ENCODE assay signal across 7 mouse cellular contexts in genomic region chr1:93755291-93755610, GRCm38 (mm10). TPM values are rescaled to one million over a fixed set of nuclear protein-coding genes. Genes with fewer than 3 reads are reported as not detected.
A peak's percentile ranks its signal among the peaks of the same experiment; 100 is the strongest.
DNase-seq lines count a peak whose midpoint lies in the region; ATAC-seq and TF ChIP-seq lines count a peak whose summit lies in the region.

No protein-coding gene starts in this region.

- H3K4me3 ChIP-seq in lung, postnatal 0 days (ENCODE audit: low read depth, low read length): peak overlapping the region; percentile 97
- H3K4me3 ChIP-seq in embryonic facial prominence, embryonic 12.5 days: peak overlapping the region; percentile 97
- peak overlapping the region; percentile 98 for H3K4me3 ChIP-seq in limb, embryonic 10.5 days
- peak overlapping the region; percentile 93 for H3K4me3 ChIP-seq in small intestine, adult 2 months (ENCODE audit: low read depth, low read length)

- no peak for TF ChIP-seq CTCF in lung, postnatal 0 days (IDR thresholded peaks at IDR 0.05)
- TF ChIP-seq CTCF in small intestine, adult 2 months (IDR thresholded peaks at IDR 0.05; ENCODE audit: extremely low read depth, insufficient read length, insufficient replicate concordance, low read depth, low read length): no peak

- under 1% methylated on average over 13 of the region's 13 CpGs for WGBS in lung, postnatal 0 days
- WGBS in embryonic facial prominence, embryonic 12.5 days: under 1% methylated on average over 13 of the region's 13 CpGs
- WGBS in limb, embryonic 10.5 days: 1% methylated on average over 13 of the region's 13 CpGs
- WGBS in small intestine, adult 2 months: under 1% methylated on average over 13 of the region's 13 CpGs

- H3K9me3 ChIP-seq in lung, postnatal 0 days (ENCODE audit: low read length): no peaks in the 10 kb centered on the region
- H3K9me3 ChIP-seq in embryonic facial prominence, embryonic 12.5 days: no peaks in the 10 kb centered on the region
- no peaks in the 10 kb centered on the region for H3K9me3 ChIP-seq in limb, embryonic 10.5 days (replicated peaks)

- H3K27me3 ChIP-seq in lung, postnatal 0 days (replicated peaks; ENCODE audit: insufficient read depth, low read length): no peaks in the 10 kb centered on the region
- H3K27me3 ChIP-seq in embryonic facial prominence, embryonic 12.5 days: no peaks in the 10 kb centered on the region
- no peaks in the 10 kb centered on the region for H3K27me3 ChIP-seq in limb, embryonic 10.5 days (ENCODE audit: low read depth, poor library complexity, severe bottlenecking)
- no peaks in the 10 kb centered on the region for H3K27me3 ChIP-seq in small intestine, adult 2 months (ENCODE audit: control insufficient read depth, insufficient read depth, low read length)

- peak overlapping the region; percentile 85 for H3K4me2 ChIP-seq in lung, postnatal 0 days (replicated peaks; ENCODE audit: low read depth, low read length)
- peak overlapping the region; percentile 89 for H3K4me2 ChIP-seq in embryonic facial prominence, embryonic 12.5 days (replicated peaks)

- peak overlapping the region; percentile 91 for H3K27ac ChIP-seq in lung, postnatal 0 days (ENCODE audit: low read length)
- peak overlapping the region; percentile 89 for H3K27ac ChIP-seq in embryonic facial prominence, embryonic 12.5 days
- peak overlapping the region; percentile 94 for H3K27ac ChIP-seq in limb, embryonic 10.5 days
- peak overlapping the region; percentile 57 for H3K27ac ChIP-seq in small intestine, adult 2 months (ENCODE audit: insufficient read depth, low read depth, low read length)

- 0 out of 2 replicates have a peak, but pooled peaks cover 2% of the 10 kb centered on the region for H3K36me3 ChIP-seq in lung, postnatal 0 days (ENCODE audit: insufficient read depth, low read length)
- peaks cover 5% of the 10 kb centered on the region for H3K36me3 ChIP-seq in embryonic facial prominence, embryonic 12.5 days
- peaks cover 10% of the 10 kb centered on the region for H3K36me3 ChIP-seq in limb, embryonic 10.5 days
- H3K36me3 ChIP-seq in small intestine, adult 2 months (ENCODE audit: control insufficient read depth, insufficient read depth, low read length): peaks cover 4% of the 10 kb centered on the region; the same call in 1 of the 2 replicates

- TF ChIP-seq POLR2A in small intestine, adult 2 months (IDR thresholded peaks at IDR 0.05; ENCODE audit: low read depth, low read length): no peak

- H3K9ac ChIP-seq in lung, postnatal 0 days (replicated peaks; ENCODE audit: low read depth): peak overlapping the region; percentile 84
- H3K9ac ChIP-seq in embryonic facial prominence, embryonic 12.5 days: peak overlapping the region; percentile 91

- no peak for DNase-seq in lung, postnatal 0 days (ENCODE audit: low spot score)
- DNase-seq in lung, adult 18-20 months: no peak
- DNase-seq in limb, embryonic 10.5 days (ENCODE audit: low spot score): no peak
- DNase-seq in cerebellum, adult 8-10 months: no peak
- no peak for DNase-seq in ovary, adult 18-20 months (ENCODE audit: low spot score)

- ATAC-seq in lung, postnatal 0 days: no peak
- no peak for ATAC-seq in embryonic facial prominence, embryonic 12.5 days (ENCODE audit: insufficient number of reproducible peaks, insufficient read depth, low FRiP score, low TSS enrichment)

- no peak for TF ChIP-seq EP300 in lung, postnatal 0 days (IDR thresholded peaks at IDR 0.05)

- peaks cover 3% of the 10 kb centered on the region; the same call in 1 of the 2 replicates for H3K4me1 ChIP-seq in lung, postnatal 0 days (ENCODE audit: insufficient read depth, low read depth, low read length)
- H3K4me1 ChIP-seq in embryonic facial prominence, embryonic 12.5 days: peaks cover 6% of the 10 kb centered on the region; the same call in 1 of the 2 replicates
- peaks cover 12% of the 10 kb centered on the region for H3K4me1 ChIP-seq in limb, embryonic 10.5 days
- no peaks in the 10 kb centered on the region; the same call in 1 of the 2 replicates for H3K4me1 ChIP-seq in small intestine, adult 2 months (ENCODE audit: control insufficient read depth, insufficient read depth, insufficient read length, low read length)

RNA-seq across cellular contexts. Expression of gene Thap4, which starts 0.6 kb away (rescaled TPM):
- 34.4 and 37.6 TPM in 2 replicates for polyA plus RNA-seq in lung, postnatal 0 days (2015; fragmentation: Nextera tagmentation; extraction: Ambion mirVana)
- polyA plus RNA-seq in embryonic facial prominence, embryonic 12.5 days (2016; fragmentation: Nextera tagmentation; extraction: Ambion mirVana): 53.2 and 57.4 TPM in 2 replicates
- 54.8 and 56.3 TPM in 2 replicates for polyA plus RNA-seq in limb, embryonic 10.5 days (2016; fragmentation: Nextera tagmentation; extraction: Ambion mirVana)
- 46.0 and 63.0 TPM in 2 replicates for polyA plus RNA-seq in small intestine, adult 2 months (2012; rRNA removed)

RNA-seq across cellular contexts. Expression of gene Atg4b, which starts 4.0 kb away (rescaled TPM):
- polyA plus RNA-seq in lung, postnatal 0 days (2015; fragmentation: Nextera tagmentation; extraction: Ambion mirVana): 54.2 and 66.1 TPM in 2 replicates
- polyA plus RNA-seq in embryonic facial prominence, embryonic 12.5 days (2016; fragmentation: Nextera tagmentation; extraction: Ambion mirVana): 101 and 102 TPM in 2 replicates
- 91.8 and 95.8 TPM in 2 replicates for polyA plus RNA-seq in limb, embryonic 10.5 days (2016; fragmentation: Nextera tagmentation; extraction: Ambion mirVana)
- polyA plus RNA-seq in small intestine, adult 2 months (2012; rRNA removed): 28.1 and 44.7 TPM in 2 replicates

RNA-seq across cellular contexts. Expression of gene Dtymk, which starts 46.5 kb away (rescaled TPM):
- 69.6 and 71.6 TPM in 2 replicates for polyA plus RNA-seq in lung, postnatal 0 days (2015; fragmentation: Nextera tagmentation; extraction: Ambion mirVana)
- 272 and 277 TPM in 2 replicates for polyA plus RNA-seq in embryonic facial prominence, embryonic 12.5 days (2016; fragmentation: Nextera tagmentation; extraction: Ambion mirVana)
- polyA plus RNA-seq in limb, embryonic 10.5 days (2016; fragmentation: Nextera tagmentation; extraction: Ambion mirVana): 280 and 304 TPM in 2 replicates
- 10.2 and 14.5 TPM in 2 replicates for polyA plus RNA-seq in small intestine, adult 2 months (2012; rRNA removed)

RNA-seq across cellular contexts. Expression of gene Ing5, which starts 48.5 kb away (rescaled TPM):
- 8.1 and 8.7 TPM in 2 replicates for polyA plus RNA-seq in lung, postnatal 0 days (2015; fragmentation: Nextera tagmentation; extraction: Ambion mirVana)
- polyA plus RNA-seq in embryonic facial prominence, embryonic 12.5 days (2016; fragmentation: Nextera tagmentation; extraction: Ambion mirVana): 18.2 and 20.9 TPM in 2 replicates
- polyA plus RNA-seq in limb, embryonic 10.5 days (2016; fragmentation: Nextera tagmentation; extraction: Ambion mirVana): 21.4 and 22.7 TPM in 2 replicates
- polyA plus RNA-seq in small intestine, adult 2 months (2012; rRNA removed): 1.4 and 2.9 TPM in 2 replicates
